Mouse (Mus musculus) embryo, embryonic 10.5 days (tissue): ENCODE measurements around the gene Il31.

Source experiments
- DNase-seq: peaks from one replicate; pipeline ENCODE4 v3.0.0-alpha.2; 2015; ENCODE audit warnings: low spot score

The Il31 gene

GRCm38 (mm10) chr5:123470784-123471400, 18.4 kb downstream of the Il31 start:
- DNase-seq = peak; percentile 22

DNA sequence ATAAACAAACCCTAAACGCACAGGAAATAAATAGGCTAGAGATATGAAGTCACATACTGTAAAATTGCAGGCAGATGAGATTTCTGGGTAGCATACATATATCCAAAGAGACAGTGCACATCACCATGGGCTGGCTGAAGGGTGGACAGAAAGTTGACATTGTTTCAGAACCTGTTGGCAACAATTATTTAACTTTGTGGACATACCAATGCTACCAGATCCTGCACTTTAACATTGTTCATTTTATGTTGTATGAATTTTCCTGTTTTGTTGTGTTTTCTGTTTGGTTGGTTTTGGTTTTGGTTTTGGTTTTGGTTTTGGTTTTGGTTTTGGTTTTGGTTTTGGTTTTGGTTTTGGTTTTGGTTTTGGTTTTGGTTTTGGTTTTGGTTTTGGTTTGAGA, 24.7 kb downstream of the Il31 start:
- DNase-seq = no peak

- no peak for DNase-seq
These were observed 27.9 kb downstream of the Il31 start for GRCm38 (mm10) chr5:123461420-123461819.

- DNase-seq = no peak
These were observed 37.4 kb downstream of the Il31 start for GRCm38 (mm10) chr5:123451886-123452285.

DNA sequence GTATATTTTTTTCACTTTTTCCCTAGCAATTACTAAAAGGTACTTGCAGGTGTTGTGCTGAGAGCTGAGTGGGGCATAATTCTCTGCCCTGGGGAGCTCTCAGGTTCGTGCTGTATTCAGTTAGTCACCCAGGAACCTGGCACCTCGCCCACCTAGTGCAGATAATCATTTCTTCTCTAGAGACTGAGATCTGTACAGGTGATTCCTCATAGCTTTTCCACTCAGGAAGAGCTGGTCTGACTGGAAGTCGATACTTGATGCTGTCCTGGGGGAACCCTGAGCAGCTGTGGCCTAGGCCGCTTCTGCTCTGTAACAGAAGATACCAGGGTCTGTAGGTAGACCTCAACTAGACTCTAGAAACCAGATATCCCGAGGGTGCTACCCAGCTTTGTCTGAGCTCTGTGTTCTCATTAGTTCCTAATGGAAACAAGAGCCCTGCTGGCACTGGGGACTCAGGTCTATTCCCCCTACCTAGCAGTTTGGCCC, 44.4 kb downstream of the Il31 start:
- no peak for DNase-seq

GRCm38 (mm10) chr5:123444069-123444468, 45.2 kb downstream of the Il31 start:
- peak; percentile 82 for DNase-seq

GRCm38 (mm10) chr5:123442283-123442682, 47.0 kb downstream of the Il31 start:
- DNase-seq = no peak

DNA sequence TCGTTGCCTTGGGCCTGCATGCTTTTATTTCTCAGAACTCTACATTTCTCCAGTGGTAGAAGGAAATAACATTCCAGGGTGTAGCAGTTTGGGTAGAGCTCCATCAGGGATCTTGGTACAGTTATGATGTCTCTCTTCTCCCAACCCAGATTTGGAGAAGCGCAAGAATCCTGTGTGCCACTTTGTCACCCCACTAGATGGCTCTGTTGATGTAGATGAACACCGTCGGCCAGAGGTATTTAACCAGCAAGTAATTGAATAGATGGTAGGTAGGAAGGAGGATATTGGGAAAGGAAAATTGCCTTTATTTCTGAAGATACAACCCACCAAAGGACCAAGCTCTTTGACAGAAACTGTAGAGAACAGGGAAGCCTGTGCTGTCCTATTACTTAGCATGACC, 48.6 kb downstream of the Il31 start:
- DNase-seq = no peak

DNA sequence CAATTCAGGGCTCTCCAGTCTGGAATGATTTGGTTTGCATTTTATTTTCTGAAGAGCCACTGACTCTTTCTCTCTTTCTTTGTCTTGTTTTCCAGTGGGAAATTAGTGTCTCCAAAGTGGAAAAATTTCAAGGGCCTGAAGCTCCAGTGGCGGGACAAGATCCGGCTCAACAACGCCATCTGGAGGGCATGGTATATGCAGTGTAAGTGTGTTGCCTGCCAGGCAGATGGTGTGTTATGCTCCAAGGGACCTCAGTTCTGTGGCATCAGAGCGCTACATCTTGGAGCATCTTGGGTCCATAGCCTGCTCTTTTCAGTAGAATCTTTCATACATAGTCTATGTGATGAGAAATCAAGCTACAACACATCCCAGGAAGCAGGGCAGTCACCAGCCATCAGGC, 49.3 kb downstream of the Il31 start:
- peak; percentile 40 for DNase-seq

- DNase-seq = no peak
These were observed 50.0 kb downstream of the Il31 start for GRCm38 (mm10) chr5:123439312-123439711.

- no peak for DNase-seq
These were observed 50.9 kb downstream of the Il31 start for GRCm38 (mm10) chr5:123438381-123438780.

GRCm38 (mm10) chr5:123436780-123437175, 52.5 kb downstream of the Il31 start:
- peak; percentile 70 for DNase-seq

DNA sequence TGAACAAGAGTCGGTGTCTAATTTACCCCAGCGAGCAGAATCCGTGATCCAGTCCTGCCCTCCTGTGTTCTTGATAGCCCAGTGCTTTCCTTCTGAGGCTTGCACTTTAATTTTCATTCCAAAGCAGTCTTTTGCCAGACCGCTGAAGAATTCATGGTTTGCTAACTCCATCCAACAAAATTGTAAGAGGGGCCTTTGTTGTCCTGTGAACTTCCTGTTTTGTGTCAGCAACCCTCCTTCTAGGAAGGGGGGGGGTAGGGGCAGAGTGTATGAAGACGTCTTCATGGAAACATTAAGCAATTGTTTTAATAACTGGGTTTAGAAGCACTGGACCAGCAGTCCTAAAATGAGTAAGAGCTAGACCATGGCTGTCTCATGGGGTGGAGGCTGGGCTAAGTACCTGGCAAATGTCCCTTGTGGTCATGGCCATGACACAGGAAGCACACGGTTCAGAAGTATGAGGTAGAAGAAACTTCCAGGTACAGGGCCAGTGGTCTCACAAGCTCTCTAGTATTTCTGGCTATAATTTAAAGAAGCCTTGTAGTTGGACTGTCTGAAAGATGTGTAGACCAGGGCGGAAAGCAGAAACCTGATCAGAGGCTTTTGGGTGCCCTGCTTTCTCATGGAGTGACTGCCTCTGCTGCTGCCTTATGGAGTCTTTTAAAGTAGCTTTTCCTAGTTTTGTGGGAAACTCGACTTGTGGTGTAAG, 53.1 kb downstream of the Il31 start:
- no peak for DNase-seq

GRCm38 (mm10) chr5:123432305-123432874, 56.9 kb downstream of the Il31 start:
- no peak for DNase-seq

DNA sequence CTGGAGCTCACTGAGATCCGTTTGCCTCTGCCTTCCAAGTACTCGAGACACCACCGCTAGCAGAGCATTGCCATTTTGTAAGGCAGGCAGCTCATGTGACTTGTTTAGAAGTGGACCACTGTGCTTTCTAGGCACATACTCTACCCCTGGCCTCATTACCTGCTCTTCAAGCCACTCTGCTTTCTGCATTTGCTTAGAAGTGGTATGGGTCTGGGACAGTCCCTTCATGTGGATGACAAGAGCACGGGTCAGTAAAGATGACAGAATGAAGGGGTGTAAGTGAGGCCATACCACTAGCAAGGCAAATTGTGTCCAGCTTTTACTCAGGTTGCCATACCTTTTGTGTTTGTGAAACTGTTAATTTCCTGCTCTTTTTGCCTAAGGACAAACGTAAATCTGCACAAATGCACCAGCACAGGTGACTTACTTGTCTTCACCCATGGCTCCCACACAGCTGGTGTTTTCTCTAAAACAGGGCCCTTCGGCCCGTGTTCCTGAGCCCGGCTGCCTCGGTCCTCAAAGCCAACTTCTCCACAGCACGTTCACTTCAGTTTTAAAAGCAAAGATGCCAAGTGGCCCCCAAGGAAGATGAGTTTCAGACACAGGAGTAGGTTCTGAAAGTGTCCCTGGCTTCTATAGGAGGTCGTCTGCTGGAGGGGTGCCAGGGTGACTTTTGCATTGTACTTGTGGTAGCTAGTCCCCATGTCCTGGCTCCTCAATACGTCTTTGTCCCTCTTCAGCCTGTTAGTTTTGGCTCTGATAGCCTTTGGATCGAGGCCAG, 57.6 kb downstream of the Il31 start:
- no peak for DNase-seq
